ENCODE assay signal across 8 mouse cellular contexts in genomic region chr11:61853659-61854058, GRCm38 (mm10). TPM values are rescaled to one million over a fixed set of nuclear protein-coding genes. Genes with fewer than 3 reads are reported as not detected.
DNase-seq lines count a peak whose midpoint lies in the region; ATAC-seq and TF ChIP-seq lines count a peak whose summit lies in the region.

No protein-coding gene starts in this region.

- TF ChIP-seq POLR2A in ES-Bruce4 (IDR thresholded peaks at IDR 0.05; ENCODE audit: insufficient read depth, low read length): no peak

- H3K4me3 ChIP-seq in heart, embryonic 13.5 days: peak overlapping the region; percentile 95
- peak overlapping the region; percentile 77 for H3K4me3 ChIP-seq in ES-Bruce4 (ENCODE audit: low read depth, low read length)
- peak overlapping the region; percentile 98 for H3K4me3 ChIP-seq in forebrain, embryonic 15.5 days
- H3K4me3 ChIP-seq in liver, embryonic 15.5 days (replicated peaks): peak overlapping the region; percentile 79

- H3K9ac ChIP-seq in heart, embryonic 13.5 days: peak overlapping the region; percentile 99
- peak overlapping the region; percentile 73; the same call in 1 of the 2 replicates for H3K9ac ChIP-seq in ES-Bruce4 (ENCODE audit: low read depth, poor library complexity, severe bottlenecking)
- peak overlapping the region; percentile 99 for H3K9ac ChIP-seq in forebrain, embryonic 15.5 days (replicated peaks)
- H3K9ac ChIP-seq in liver, embryonic 15.5 days: peak overlapping the region; percentile 84

- no peaks in the 10 kb centered on the region for H3K9me3 ChIP-seq in heart, embryonic 13.5 days
- H3K9me3 ChIP-seq in ES-Bruce4 (replicated peaks; ENCODE audit: control insufficient read depth, insufficient read depth, low read length, poor library complexity, severe bottlenecking): no peaks in the 10 kb centered on the region
- no peaks in the 10 kb centered on the region for H3K9me3 ChIP-seq in forebrain, embryonic 15.5 days
- no peaks in the 10 kb centered on the region for H3K9me3 ChIP-seq in liver, embryonic 15.5 days (replicated peaks)

- H3K4me1 ChIP-seq in heart, embryonic 13.5 days: peaks cover 5% of the 10 kb centered on the region
- no peaks in the 10 kb centered on the region for H3K4me1 ChIP-seq in ES-Bruce4 (ENCODE audit: control insufficient read depth, insufficient read depth, low read length)
- H3K4me1 ChIP-seq in forebrain, embryonic 15.5 days: peaks cover 37% of the 10 kb centered on the region
- H3K4me1 ChIP-seq in liver, embryonic 15.5 days (replicated peaks): peaks cover 23% of the 10 kb centered on the region

- no peaks in the 10 kb centered on the region for H3K27me3 ChIP-seq in heart, embryonic 13.5 days (replicated peaks)
- H3K27me3 ChIP-seq in ES-Bruce4 (ENCODE audit: control insufficient read depth, insufficient read depth, low read length, poor library complexity, severe bottlenecking): peaks cover 1% of the 10 kb centered on the region
- no peaks in the 10 kb centered on the region for H3K27me3 ChIP-seq in forebrain, embryonic 15.5 days
- peaks cover 22% of the 10 kb centered on the region for H3K27me3 ChIP-seq in liver, embryonic 15.5 days

- H3K27ac ChIP-seq in heart, embryonic 13.5 days (replicated peaks): peak overlapping the region; percentile 91
- H3K27ac ChIP-seq in ES-Bruce4 (ENCODE audit: insufficient read depth, low read length): no peak overlapping the region
- H3K27ac ChIP-seq in forebrain, embryonic 15.5 days (replicated peaks): peak overlapping the region; percentile 98
- H3K27ac ChIP-seq in liver, embryonic 15.5 days (replicated peaks): peak overlapping the region; percentile 86

- TF ChIP-seq EP300 in ES-Bruce4 (IDR thresholded peaks at IDR 0.05; ENCODE audit: insufficient read depth, low read depth, low read length): no peak

- DNase-seq in heart, postnatal 25 days (ENCODE audit: low spot score): no peak
- no peak for DNase-seq in frontal cortex, postnatal 25 days (ENCODE audit: low spot score in 2 of 2)
- no peak for DNase-seq in left cerebral cortex, adult 18-20 months (ENCODE audit: low spot score in 2 of 2)
- no peak for DNase-seq in right cerebral cortex, postnatal 4 days

- H3K36me3 ChIP-seq in heart, embryonic 13.5 days: peaks cover 19% of the 10 kb centered on the region
- H3K36me3 ChIP-seq in ES-Bruce4 (ENCODE audit: control insufficient read depth, insufficient read depth, low read length, poor library complexity, severe bottlenecking): no peaks in the 10 kb centered on the region
- H3K36me3 ChIP-seq in forebrain, embryonic 15.5 days: peaks cover 6% of the 10 kb centered on the region; the same call in 1 of the 2 replicates
- H3K36me3 ChIP-seq in liver, embryonic 15.5 days (replicated peaks): no peaks in the 10 kb centered on the region; the same call in 1 of the 2 replicates

- intact Hi-C loops in heart, postnatal 25 days (cut with DNase I): no loop called here

- H3K4me2 ChIP-seq in heart, embryonic 13.5 days: peak overlapping the region; percentile 82
- H3K4me2 ChIP-seq in forebrain, embryonic 15.5 days (replicated peaks): peak overlapping the region; percentile 77
- peak overlapping the region; percentile 98 for H3K4me2 ChIP-seq in liver, embryonic 15.5 days

- 16% methylated on average over 5 of the region's 5 CpGs for WGBS in heart, embryonic 13.5 days
- WGBS in forebrain, embryonic 15.5 days: 7% methylated on average over 5 of the region's 5 CpGs
- 17% methylated on average over 5 of the region's 5 CpGs for WGBS in liver, embryonic 15.5 days (ENCODE audit: insufficient replicate concordance)

- no peak for ATAC-seq in heart, embryonic 13.5 days (ENCODE audit: extremely low read depth, insufficient number of reproducible peaks, low FRiP score, low TSS enrichment)
- ATAC-seq in forebrain, embryonic 15.5 days (replicated peaks): no peak
- no peak for ATAC-seq in liver, embryonic 15.5 days (ENCODE audit: insufficient read depth)

- no peak for TF ChIP-seq CTCF in ES-Bruce4 (IDR thresholded peaks at IDR 0.05; ENCODE audit: low read depth, low read length)

RNA-seq across cellular contexts. Expression of gene Ulk2, which starts 1.2 kb away (rescaled TPM):
- 10.4 and 11.2 TPM in 2 replicates for polyA plus RNA-seq in heart, embryonic 13.5 days (2015; fragmentation: Nextera tagmentation; extraction: Ambion mirVana)
- total RNA-seq in heart, postnatal 25 days (2021): 10 to 100 TPM; 46.3 to 51.6 TPM
- 8.2 and 10.8 TPM in 2 replicates for polyA plus RNA-seq in ES-Bruce4 (2011; ENCODE audit: insufficient read depth, insufficient read length, low read depth, missing spikeins)
- polyA plus RNA-seq in forebrain, embryonic 15.5 days (2015; fragmentation: Nextera tagmentation; extraction: Ambion mirVana): 39.7 and 40.7 TPM in 2 replicates
- polyA plus RNA-seq in liver, embryonic 15.5 days (2015; fragmentation: Nextera tagmentation; extraction: Ambion mirVana): 2.6 and 2.9 TPM in 2 replicates
- 10 to 100 TPM; 74.0 to 75.4 TPM for total RNA-seq in left cerebral cortex, adult 18-20 months (2021)
